Mouse (Mus musculus): Measurements from ENCODE around the gene Pigg. TPM values are rescaled to one million over a fixed set of nuclear protein-coding genes. Genes with fewer than 3 reads are reported as not detected.

Pigg gene
- 7.4 TPM for polyA plus RNA-seq (2017; shearing (Covaris generic))

DNA sequence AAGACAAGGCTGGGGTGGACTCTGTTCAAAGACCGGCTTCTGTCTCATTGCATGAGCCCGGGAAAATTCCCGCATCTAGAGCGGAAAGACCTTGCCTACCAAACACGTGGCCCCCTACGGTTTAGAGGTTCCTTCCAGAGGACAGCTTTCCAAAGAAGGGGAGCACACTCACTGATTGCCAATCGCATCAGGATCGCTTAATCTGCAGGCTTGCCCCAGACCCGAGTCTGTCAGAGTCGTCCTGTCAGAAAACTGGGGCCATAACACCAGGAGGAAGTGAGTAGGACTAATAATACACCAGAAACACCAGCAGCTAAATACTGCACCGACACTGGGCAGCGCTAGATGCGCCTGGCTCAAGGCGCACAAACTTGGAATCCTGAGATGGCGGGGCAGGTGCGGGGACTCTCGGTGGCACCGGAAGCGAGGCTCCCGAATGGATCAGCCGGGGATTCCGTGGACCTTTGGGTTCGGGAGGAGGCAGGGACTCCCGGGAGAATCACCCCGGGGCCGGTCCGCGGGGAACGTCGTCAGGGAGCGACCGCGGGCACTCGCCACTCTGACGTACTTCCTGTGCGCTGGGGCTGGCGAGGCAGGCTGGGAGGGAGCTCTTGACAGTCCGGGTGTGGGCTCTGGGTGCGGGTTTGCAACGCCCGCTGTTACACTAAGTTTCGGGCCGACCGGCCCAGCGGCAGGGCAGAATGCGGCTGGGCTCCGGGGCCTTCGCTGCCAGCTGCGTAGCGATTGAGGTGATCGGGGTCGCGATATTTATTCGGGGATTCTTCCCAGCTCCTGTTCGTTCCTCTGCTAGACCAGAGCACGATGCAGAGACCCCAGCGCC lies at the start of gene Pigg:
Gene Pigg, plus strand, starts transcription at position 386 of the 841 bp plus-strand sequence.

DNA sequence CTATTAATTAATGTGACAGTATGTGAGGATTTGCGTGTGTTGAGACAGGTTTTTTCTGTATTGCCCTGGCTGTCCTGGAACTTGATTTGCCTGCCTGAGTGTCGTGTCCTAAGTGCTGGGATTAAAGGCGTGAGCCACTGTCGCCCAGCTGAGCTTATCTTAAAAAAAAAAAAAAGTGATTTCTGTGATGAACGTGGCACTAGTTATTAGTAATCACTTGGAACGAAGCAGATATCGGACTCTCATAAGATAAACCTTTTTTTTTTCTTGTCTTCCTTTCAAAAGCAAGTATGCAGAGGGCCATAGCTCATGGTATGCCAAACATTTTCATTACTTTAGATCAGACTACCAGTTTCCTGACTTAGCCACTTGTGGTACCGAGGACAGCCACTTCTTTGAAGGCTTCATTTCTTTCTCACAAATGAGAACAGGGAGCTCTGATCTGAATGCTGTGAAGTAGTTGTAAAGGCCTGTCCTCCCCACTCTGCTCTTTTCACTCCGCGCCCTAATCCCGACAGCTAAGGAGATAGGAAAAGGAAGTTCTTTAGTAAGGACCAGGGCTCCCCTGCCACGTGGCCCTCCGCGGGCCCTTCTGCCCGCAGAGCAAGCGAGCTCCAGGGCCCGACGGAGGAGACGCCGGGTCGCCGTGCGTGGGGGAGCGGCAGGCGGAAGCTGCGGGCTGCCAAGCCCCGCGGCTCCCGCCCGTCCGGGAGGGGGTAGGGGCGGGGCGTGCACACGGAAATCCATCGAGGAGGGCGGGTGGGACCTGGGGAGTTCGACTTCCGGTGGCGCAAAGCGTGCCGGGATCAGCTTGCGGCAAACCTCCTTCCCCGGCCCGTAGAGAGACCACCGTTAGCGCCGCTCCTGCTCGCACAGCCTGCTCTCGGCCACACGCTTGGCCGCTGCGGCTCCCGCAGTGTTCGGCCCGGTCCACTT lies 44.0 kb upstream of the Pigg start, which contains the start of gene Dr1:
Gene Dr1, plus strand, starts transcription at position 771 of the 936 bp plus-strand sequence.

DNA sequence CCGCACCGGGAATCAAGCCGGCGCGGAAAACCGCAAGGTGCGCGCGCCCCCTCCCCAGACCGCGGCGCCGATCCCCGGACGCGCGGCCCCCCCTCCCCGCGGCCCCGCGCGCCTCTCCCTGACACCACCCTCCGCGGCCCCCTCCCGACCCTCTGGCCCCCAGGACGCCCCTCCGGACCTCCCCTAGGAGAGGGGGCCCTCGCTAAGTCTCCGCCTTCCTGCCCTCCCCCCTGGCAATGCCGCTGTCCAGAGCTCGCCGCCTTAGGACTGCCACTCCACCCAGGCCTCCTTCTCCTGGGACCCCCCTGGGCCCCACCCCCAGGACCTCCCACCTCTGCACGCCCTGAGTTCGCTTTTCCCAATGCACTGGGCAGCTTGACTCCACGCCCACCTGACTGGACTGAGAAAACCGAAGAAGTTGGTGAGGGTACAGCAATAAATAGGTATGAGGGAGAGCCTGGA lies 55.5 kb downstream of the Pigg start, which contains the start of gene Gm42517:
Gene Gm42517, minus strand, starts transcription at position 52 of the 462 bp plus-strand sequence.

GRCm38 (mm10) chr5:108388201-108388600 lies 75.8 kb downstream of the Pigg start, which contains the start of gene Pde6b:
Gene Pde6b (plus strand): TSS chr5:108388391.

Other genes starting within 250 kb of the Pigg start
- gene Mtf2, start 246.9 kb upstream of the Pigg start, polyA plus RNA-seq (2017; shearing (Covaris generic)): 119 TPM
- gene Tmed5, start 180.0 kb upstream of the Pigg start, polyA plus RNA-seq (2017; shearing (Covaris generic)): 89.0 TPM
- gene Ccdc18, start 179.7 kb upstream of the Pigg start, polyA plus RNA-seq (2017; shearing (Covaris generic)): 2.3 TPM
- 46.4 TPM for gene Dr1, start 43.7 kb upstream of the Pigg start, polyA plus RNA-seq (2017; shearing (Covaris generic))
- not detected for gene Gm42517, start 55.3 kb downstream of the Pigg start, polyA plus RNA-seq (2017; shearing (Covaris generic))
- 2.7 TPM for gene Pde6b, start 75.8 kb downstream of the Pigg start, polyA plus RNA-seq (2017; shearing (Covaris generic))
- gene Atp5k, start 121.8 kb downstream of the Pigg start, polyA plus RNA-seq (2017; shearing (Covaris generic)): 192 TPM
- not detected for gene Mfsd7a, start 136.3 kb downstream of the Pigg start, polyA plus RNA-seq (2017; shearing (Covaris generic))
- 18.8 TPM for gene Pcgf3, start 148.6 kb downstream of the Pigg start, polyA plus RNA-seq (2017; shearing (Covaris generic))
- not detected for gene Cplx1, start 237.4 kb downstream of the Pigg start, polyA plus RNA-seq (2017; shearing (Covaris generic))